Mouse (Mus musculus): ENCODE measurements at regions not wholly inside any gene's neighbourhood (a gene's known extent, or its start where the extent isn't known, plus 50 kb on each side); places are given as distances from the start of the nearest gene placed in this dataset.

GRCm38 (mm10) chr4:4513351-4513750 lies 279.8 kb downstream of the Impad1 start:
- H3K4me2 ChIP-seq (ENCODE audit: low read depth), result no peak overlapping the region
- no peaks in the 10 kb centered on the region for H3K36me3 ChIP-seq (ENCODE audit: control insufficient read depth, insufficient read depth)
- H3K79me2 ChIP-seq (ENCODE audit: control insufficient read depth, insufficient read depth), result no peaks in the 10 kb centered on the region
- no peak overlapping the region for H3ac ChIP-seq (ENCODE audit: control insufficient read depth, insufficient read length)
- TF ChIP-seq POLR2A (IDR thresholded peaks at IDR 0.05; ENCODE audit: insufficient read length, low read depth) (no peak), REST (IDR thresholded peaks at IDR 0.05; ENCODE audit: insufficient read depth, insufficient read length) (no peak), E2F4 (IDR thresholded peaks at IDR 0.05; ENCODE audit: insufficient read depth) (no peak), TCF12 (IDR thresholded peaks at IDR 0.05; ENCODE audit: insufficient read depth, poor library complexity, severe bottlenecking) (no peak), TCF3 (IDR thresholded peaks at IDR 0.05; ENCODE audit: insufficient read length, low read depth) (no peak), SRF (IDR thresholded peaks at IDR 0.05; ENCODE audit: control insufficient read depth, insufficient read length, low read depth) (no peak), USF1 (IDR thresholded peaks at IDR 0.05; ENCODE audit: low read depth) (no peak), MAX (IDR thresholded peaks at IDR 0.05; ENCODE audit: low read depth) (no peak), CEBPB (IDR thresholded peaks at IDR 0.05; ENCODE audit: insufficient read depth, poor library complexity, severe bottlenecking) (no peak), POLR2AphosphoS2 (IDR thresholded peaks at IDR 0.05; ENCODE audit: insufficient read length, low read depth) (no peak), MYOG (IDR thresholded peaks at IDR 0.05; ENCODE audit: control insufficient read depth in 1 of 3, insufficient read depth in 1 of 3, insufficient read length in 2 of 3, low read depth in 2 of 3) (no peak), MYOD1 (IDR thresholded peaks at IDR 0.05; ENCODE audit: control insufficient read depth in 1 of 3, insufficient read length in 2 of 3, low read depth in 2 of 3) (no peak)
- no peaks in the 10 kb centered on the region for H3K27me3 ChIP-seq (ENCODE audit: control insufficient read depth, insufficient read depth, insufficient read length)
- no peak overlapping the region for H3K4me3 ChIP-seq

GRCm38 (mm10) chr4:4510180-4510920 lies 282.8 kb downstream of the Impad1 start:
- Histone ChIP-seq H3K27me3 (ENCODE audit: control insufficient read depth, insufficient read depth, insufficient read length) (no peaks in the 10 kb centered on the region), H3K79me2 (ENCODE audit: control insufficient read depth, insufficient read depth) (no peaks in the 10 kb centered on the region), H3K4me2 (ENCODE audit: low read depth) (no peak overlapping the region), H3ac (ENCODE audit: control insufficient read depth, insufficient read length) (no peak overlapping the region), H3K36me3 (ENCODE audit: control insufficient read depth, insufficient read depth) (no peaks in the 10 kb centered on the region), H3K4me3 (no peak overlapping the region)
- no peak for TF ChIP-seq USF1 (IDR thresholded peaks at IDR 0.05; ENCODE audit: low read depth)
- no peak for TF ChIP-seq CEBPB (IDR thresholded peaks at IDR 0.05; ENCODE audit: insufficient read depth, poor library complexity, severe bottlenecking)
- TF ChIP-seq SRF (IDR thresholded peaks at IDR 0.05; ENCODE audit: control insufficient read depth, insufficient read length, low read depth), result no peak
- no peak for TF ChIP-seq MYOG (IDR thresholded peaks at IDR 0.05; ENCODE audit: control insufficient read depth in 1 of 3, insufficient read depth in 1 of 3, insufficient read length in 2 of 3, low read depth in 2 of 3)
- no peak for TF ChIP-seq MYOD1 (IDR thresholded peaks at IDR 0.05; ENCODE audit: control insufficient read depth in 1 of 3, insufficient read length in 2 of 3, low read depth in 2 of 3)
- no peak for TF ChIP-seq POLR2AphosphoS2 (IDR thresholded peaks at IDR 0.05; ENCODE audit: insufficient read length, low read depth)
- no peak for TF ChIP-seq POLR2A (IDR thresholded peaks at IDR 0.05; ENCODE audit: insufficient read length, low read depth)
- no peak for TF ChIP-seq E2F4 (IDR thresholded peaks at IDR 0.05; ENCODE audit: insufficient read depth)
- TF ChIP-seq TCF12 (IDR thresholded peaks at IDR 0.05; ENCODE audit: insufficient read depth, poor library complexity, severe bottlenecking), result no peak

GRCm38 (mm10) chr4:4509296-4509695 lies 283.9 kb downstream of the Impad1 start:
- H3K4me3 ChIP-seq, result no peak overlapping the region

GRCm38 (mm10) chr4:4497199-4497598 lies 296.0 kb downstream of the Impad1 start:
- H3K4me3 ChIP-seq, result no peak overlapping the region
- H3K27me3 ChIP-seq (ENCODE audit: control insufficient read depth, insufficient read depth, insufficient read length), result no peaks in the 10 kb centered on the region

More at GRCm38 (mm10) chr4:4509296-4509695, 283.9 kb downstream of the Impad1 start:
- Histone ChIP-seq H3K27me3 (ENCODE audit: control insufficient read depth, insufficient read depth, insufficient read length) (no peaks in the 10 kb centered on the region), H3ac (ENCODE audit: control insufficient read depth, insufficient read length) (no peak overlapping the region), H3K4me2 (ENCODE audit: low read depth) (no peak overlapping the region), H3K36me3 (ENCODE audit: control insufficient read depth, insufficient read depth) (no peaks in the 10 kb centered on the region), H3K79me2 (ENCODE audit: control insufficient read depth, insufficient read depth) (no peaks in the 10 kb centered on the region)
- TF ChIP-seq SRF (IDR thresholded peaks at IDR 0.05; ENCODE audit: control insufficient read depth, insufficient read length, low read depth), result no peak
- TF ChIP-seq MYOD1 (IDR thresholded peaks at IDR 0.05; ENCODE audit: control insufficient read depth in 1 of 3, insufficient read length in 2 of 3, low read depth in 2 of 3), result no peak
- TF ChIP-seq USF1 (IDR thresholded peaks at IDR 0.05; ENCODE audit: low read depth), result no peak
- no peak for TF ChIP-seq CEBPB (IDR thresholded peaks at IDR 0.05; ENCODE audit: insufficient read depth, poor library complexity, severe bottlenecking)
- TF ChIP-seq MYOG (IDR thresholded peaks at IDR 0.05; ENCODE audit: control insufficient read depth in 1 of 3, insufficient read depth in 1 of 3, insufficient read length in 2 of 3, low read depth in 2 of 3), result no peak
- no peak for TF ChIP-seq REST (IDR thresholded peaks at IDR 0.05; ENCODE audit: insufficient read depth, insufficient read length)
- no peak for TF ChIP-seq POLR2A (IDR thresholded peaks at IDR 0.05; ENCODE audit: insufficient read length, low read depth)
- no peak for TF ChIP-seq TCF12 (IDR thresholded peaks at IDR 0.05; ENCODE audit: insufficient read depth, poor library complexity, severe bottlenecking)
- no peak for TF ChIP-seq TCF3 (IDR thresholded peaks at IDR 0.05; ENCODE audit: insufficient read length, low read depth)
- no peak for TF ChIP-seq MAX (IDR thresholded peaks at IDR 0.05; ENCODE audit: low read depth)
- no peak for TF ChIP-seq POLR2AphosphoS2 (IDR thresholded peaks at IDR 0.05; ENCODE audit: insufficient read length, low read depth)
- TF ChIP-seq E2F4 (IDR thresholded peaks at IDR 0.05; ENCODE audit: insufficient read depth), result no peak

More at GRCm38 (mm10) chr4:4497199-4497598, 296.0 kb downstream of the Impad1 start:
- H3K36me3 ChIP-seq (ENCODE audit: control insufficient read depth, insufficient read depth), result no peaks in the 10 kb centered on the region
- no peaks in the 10 kb centered on the region for H3K79me2 ChIP-seq (ENCODE audit: control insufficient read depth, insufficient read depth)
- TF ChIP-seq POLR2AphosphoS2 (IDR thresholded peaks at IDR 0.05; ENCODE audit: insufficient read length, low read depth) (no peak), TCF3 (IDR thresholded peaks at IDR 0.05; ENCODE audit: insufficient read length, low read depth) (no peak), TCF12 (IDR thresholded peaks at IDR 0.05; ENCODE audit: insufficient read depth, poor library complexity, severe bottlenecking) (no peak), SRF (IDR thresholded peaks at IDR 0.05; ENCODE audit: control insufficient read depth, insufficient read length, low read depth) (no peak), MYOG (IDR thresholded peaks at IDR 0.05; ENCODE audit: control insufficient read depth in 1 of 3, insufficient read depth in 1 of 3, insufficient read length in 2 of 3, low read depth in 2 of 3) (no peak), POLR2A (IDR thresholded peaks at IDR 0.05; ENCODE audit: insufficient read length, low read depth) (no peak), MYOD1 (IDR thresholded peaks at IDR 0.05; ENCODE audit: control insufficient read depth in 1 of 3, insufficient read length in 2 of 3, low read depth in 2 of 3) (no peak), REST (IDR thresholded peaks at IDR 0.05; ENCODE audit: insufficient read depth, insufficient read length) (no peak)
- no peak overlapping the region for H3ac ChIP-seq (ENCODE audit: control insufficient read depth, insufficient read length)
- no peak overlapping the region for H3K4me2 ChIP-seq (ENCODE audit: low read depth)

All from myocyte (in vitro differentiated cells).